In genomic region chr2:127757171-127757570, GRCm38 (mm10) we compare ENCODE assay signal across 8 mouse cellular contexts. TPM values are rescaled to one million over a fixed set of nuclear protein-coding genes. Genes with fewer than 3 reads are reported as not detected.
DNase-seq lines count a peak whose midpoint lies in the region; ATAC-seq lines count a peak whose summit lies in the region.

No protein-coding gene starts in this region.

- intact Hi-C loops in left cerebral cortex, postnatal 4 days (cut with DNase I), result loop anchor here (10.0 kb wide), 1 partner anchor 142 kb away; no protein-coding TSS in a partner anchor

- ATAC-seq in embryonic facial prominence, embryonic 14.5 days (ENCODE audit: low read depth), result no peak
- ATAC-seq in heart, embryonic 12.5 days (ENCODE audit: insufficient number of reproducible peaks, low FRiP score), result no peak
- ATAC-seq in liver, embryonic 12.5 days, result no peak
- ATAC-seq in monocyte, adult 5-6 weeks (replicated peaks; ENCODE audit: insufficient number of reproducible peaks, low FRiP score, low TSS enrichment, poor library complexity, severe bottlenecking), result no peak

- H3K9me3 ChIP-seq in embryonic facial prominence, embryonic 14.5 days (ENCODE audit: control insufficient read depth, low read length), result no peaks in the 10 kb centered on the region
- no peaks in the 10 kb centered on the region for H3K9me3 ChIP-seq in embryonic facial prominence, embryonic 10.5 days
- no peaks in the 10 kb centered on the region for H3K9me3 ChIP-seq in heart, embryonic 12.5 days (replicated peaks)
- no peaks in the 10 kb centered on the region for H3K9me3 ChIP-seq in liver, embryonic 12.5 days (replicated peaks)

- H3K4me1 ChIP-seq in embryonic facial prominence, embryonic 14.5 days (ENCODE audit: control insufficient read depth, insufficient read depth, low read length), result no peaks in the 10 kb centered on the region
- peaks cover 4% of the 10 kb centered on the region; the same call in 1 of the 2 replicates for H3K4me1 ChIP-seq in embryonic facial prominence, embryonic 10.5 days
- peaks cover 20% of the 10 kb centered on the region for H3K4me1 ChIP-seq in heart, embryonic 12.5 days (replicated peaks)
- 0 out of 2 replicates have a peak, but pooled peaks cover 13% of the 10 kb centered on the region for H3K4me1 ChIP-seq in liver, embryonic 12.5 days

- H3K9ac ChIP-seq in embryonic facial prominence, embryonic 14.5 days (ENCODE audit: low read depth, low read length), result no peak overlapping the region
- no peak overlapping the region for H3K9ac ChIP-seq in heart, embryonic 12.5 days
- H3K9ac ChIP-seq in liver, embryonic 12.5 days, result no peak overlapping the region

- H3K27me3 ChIP-seq in embryonic facial prominence, embryonic 14.5 days (replicated peaks; ENCODE audit: control insufficient read depth, insufficient read depth, low read length), result no peaks in the 10 kb centered on the region
- no peaks in the 10 kb centered on the region for H3K27me3 ChIP-seq in embryonic facial prominence, embryonic 10.5 days (replicated peaks; ENCODE audit: low read depth, poor library complexity, severe bottlenecking)
- H3K27me3 ChIP-seq in heart, embryonic 12.5 days (replicated peaks), result no peaks in the 10 kb centered on the region
- H3K27me3 ChIP-seq in liver, embryonic 12.5 days (replicated peaks), result no peaks in the 10 kb centered on the region

- no peak overlapping the region for H3K27ac ChIP-seq in embryonic facial prominence, embryonic 14.5 days (replicated peaks; ENCODE audit: low read depth, low read length)
- H3K27ac ChIP-seq in embryonic facial prominence, embryonic 10.5 days (replicated peaks), result no peak overlapping the region
- no peak overlapping the region for H3K27ac ChIP-seq in heart, embryonic 12.5 days (ENCODE audit: poor library complexity, severe bottlenecking)
- no peak overlapping the region for H3K27ac ChIP-seq in liver, embryonic 12.5 days

- DNase-seq in embryonic facial prominence, embryonic 14.5 days (ENCODE audit: low spot score), result peak; percentile 22
- no peak for DNase-seq in embryonic facial prominence, embryonic 10.5 days (ENCODE audit: low spot score)
- peak; percentile 90 for DNase-seq in cerebellum, adult 11-12 months
- DNase-seq in left cerebral cortex, postnatal 4 days, result peak; percentile 74
- DNase-seq in lung, postnatal 14 days, result no peak

- no peak overlapping the region for H3K4me3 ChIP-seq in embryonic facial prominence, embryonic 14.5 days (ENCODE audit: low read depth, low read length)
- no peak overlapping the region for H3K4me3 ChIP-seq in embryonic facial prominence, embryonic 10.5 days
- no peak overlapping the region for H3K4me3 ChIP-seq in heart, embryonic 12.5 days
- H3K4me3 ChIP-seq in liver, embryonic 12.5 days, result no peak overlapping the region

- peaks cover 30% of the 10 kb centered on the region; the same call in 1 of the 2 replicates for H3K36me3 ChIP-seq in embryonic facial prominence, embryonic 14.5 days (ENCODE audit: control insufficient read depth, insufficient read depth, low read length)
- H3K36me3 ChIP-seq in embryonic facial prominence, embryonic 10.5 days (replicated peaks), result peaks cover 69% of the 10 kb centered on the region
- no peaks in the 10 kb centered on the region; the same call in 1 of the 2 replicates for H3K36me3 ChIP-seq in heart, embryonic 12.5 days
- H3K36me3 ChIP-seq in liver, embryonic 12.5 days, result peaks cover 6% of the 10 kb centered on the region; the same call in 1 of the 2 replicates

- no peak overlapping the region for H3K4me2 ChIP-seq in embryonic facial prominence, embryonic 14.5 days (ENCODE audit: low read depth, low read length)
- peak overlapping the region; percentile 27 for H3K4me2 ChIP-seq in heart, embryonic 12.5 days
- H3K4me2 ChIP-seq in liver, embryonic 12.5 days, result no peak overlapping the region

- WGBS in embryonic facial prominence, embryonic 14.5 days, result 42% methylated on average over 8 of the region's 8 CpGs
- WGBS in embryonic facial prominence, embryonic 10.5 days, result 44% methylated on average over 8 of the region's 8 CpGs
- WGBS in heart, embryonic 12.5 days, result 27% methylated on average over 8 of the region's 8 CpGs
- 43% methylated on average over 8 of the region's 8 CpGs for WGBS in liver, embryonic 12.5 days (ENCODE audit: insufficient replicate concordance)

RNA-seq across cellular contexts. Expression of gene Mall, which starts 27.4 kb away (rescaled TPM):
- polyA plus RNA-seq in embryonic facial prominence, embryonic 14.5 days (2014; fragmentation: Nextera tagmentation; extraction: Ambion mirVana), result 14.0 and 17.8 TPM in 2 replicates
- 0.96 and 1.0 TPM in 2 replicates for polyA plus RNA-seq in embryonic facial prominence, embryonic 10.5 days (2016; fragmentation: Nextera tagmentation; extraction: Ambion mirVana)
- 3.4 and 3.5 TPM in 2 replicates for polyA plus RNA-seq in heart, embryonic 12.5 days (2016; fragmentation: Nextera tagmentation; extraction: Ambion mirVana)
- total RNA-seq in left cerebral cortex, postnatal 4 days (2021), result under 1 TPM; 0.62 to 0.80 TPM
- polyA plus RNA-seq in liver, embryonic 12.5 days (2016; fragmentation: Nextera tagmentation; extraction: Ambion mirVana), result 0.19 TPM in 1 of 2 replicates, not detected in the other
- total RNA-seq in monocyte, adult 5-6 weeks (2017), result not detected in 3 replicates

RNA-seq across cellular contexts. Expression of gene Nphp1, which starts 31.5 kb away (rescaled TPM):
- 27.4 and 28.3 TPM in 2 replicates for polyA plus RNA-seq in embryonic facial prominence, embryonic 14.5 days (2014; fragmentation: Nextera tagmentation; extraction: Ambion mirVana)
- polyA plus RNA-seq in embryonic facial prominence, embryonic 10.5 days (2016; fragmentation: Nextera tagmentation; extraction: Ambion mirVana), result 42.0 and 42.9 TPM in 2 replicates
- polyA plus RNA-seq in heart, embryonic 12.5 days (2016; fragmentation: Nextera tagmentation; extraction: Ambion mirVana), result 14.8 and 15.6 TPM in 2 replicates
- total RNA-seq in left cerebral cortex, postnatal 4 days (2021), result 10 to 100 TPM; 14.7 to 16.6 TPM
- polyA plus RNA-seq in liver, embryonic 12.5 days (2016; fragmentation: Nextera tagmentation; extraction: Ambion mirVana), result 10.8 and 11.2 TPM in 2 replicates
- not detected in 3 replicates for total RNA-seq in monocyte, adult 5-6 weeks (2017)

RNA-seq across cellular contexts. Expression of gene Mtln, which starts 35.1 kb away (rescaled TPM):
- 38.4 and 42.2 TPM in 2 replicates for polyA plus RNA-seq in embryonic facial prominence, embryonic 14.5 days (2014; fragmentation: Nextera tagmentation; extraction: Ambion mirVana)
- 20.7 and 22.2 TPM in 2 replicates for polyA plus RNA-seq in embryonic facial prominence, embryonic 10.5 days (2016; fragmentation: Nextera tagmentation; extraction: Ambion mirVana)
- 40.5 and 40.9 TPM in 2 replicates for polyA plus RNA-seq in heart, embryonic 12.5 days (2016; fragmentation: Nextera tagmentation; extraction: Ambion mirVana)
- total RNA-seq in left cerebral cortex, postnatal 4 days (2021), result 10 to 100 TPM; 25.2 to 27.6 TPM
- 28.6 and 31.1 TPM in 2 replicates for polyA plus RNA-seq in liver, embryonic 12.5 days (2016; fragmentation: Nextera tagmentation; extraction: Ambion mirVana)
- total RNA-seq in monocyte, adult 5-6 weeks (2017), result 6.4 to 10.0 TPM (median 7.1 TPM) in 3 replicates

Comparison
In these comparisons a context has a peak if more than half of its experiments do, and no peak if none do; other contexts are left out.
1. DNase-seq: peak in embryonic facial prominence, embryonic 14.5 days (single experiment), cerebellum, adult 11-12 months (single experiment) and left cerebral cortex, postnatal 4 days (single experiment); none in embryonic facial prominence, embryonic 10.5 days (single experiment) and lung, postnatal 14 days (single experiment).